Mouse (Mus musculus) hindlimb bud, embryonic 11.5 days (tissue): ENCODE measurements at regions not wholly inside any gene's neighbourhood (a gene's known extent, or its start where the extent isn't known, plus 50 kb on each side); places are given as distances from the start of the nearest gene placed in this dataset.

Experiments used
- DNase-seq: peaks from one replicate; pipeline ENCODE4 v3.0.0-alpha.2; 2012; ENCODE audit warnings: low read depth, low spot score; ENCODE audit errors: extremely low spot score

GRCm38 (mm10) chr19:21150241-21150640 lies 121.8 kb upstream of the Zfand5 start:
- no peak for DNase-seq

DNA sequence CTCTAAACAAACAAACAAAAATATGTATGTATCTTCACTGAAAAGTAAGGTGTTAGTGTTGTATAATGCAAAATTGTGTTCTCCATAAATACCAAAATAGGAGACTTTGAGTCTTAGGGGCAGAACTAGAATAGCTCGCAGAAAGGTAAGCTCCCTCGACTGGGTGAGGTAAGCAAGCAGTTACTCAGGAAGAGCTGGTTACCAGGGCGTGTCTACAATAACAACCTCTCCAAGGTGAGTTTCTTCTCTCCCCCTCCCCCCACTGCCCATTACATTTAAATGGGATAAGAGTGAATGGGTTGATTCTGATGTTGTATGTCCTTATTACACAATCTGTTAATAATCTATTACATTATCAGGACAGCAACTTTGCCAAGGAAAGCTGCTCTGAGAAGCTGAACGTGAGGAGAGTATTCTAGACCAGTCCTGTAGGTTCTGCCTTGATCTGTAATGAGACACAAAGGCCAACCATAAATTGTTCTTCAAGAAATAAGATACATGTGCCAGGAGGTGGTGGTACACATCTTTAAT lies 125.2 kb upstream of the Zfand5 start:
- no peak for DNase-seq

GRCm38 (mm10) chr19:21144659-21145283 lies 127.3 kb upstream of the Zfand5 start:
- DNase-seq: peak; percentile 56

DNA sequence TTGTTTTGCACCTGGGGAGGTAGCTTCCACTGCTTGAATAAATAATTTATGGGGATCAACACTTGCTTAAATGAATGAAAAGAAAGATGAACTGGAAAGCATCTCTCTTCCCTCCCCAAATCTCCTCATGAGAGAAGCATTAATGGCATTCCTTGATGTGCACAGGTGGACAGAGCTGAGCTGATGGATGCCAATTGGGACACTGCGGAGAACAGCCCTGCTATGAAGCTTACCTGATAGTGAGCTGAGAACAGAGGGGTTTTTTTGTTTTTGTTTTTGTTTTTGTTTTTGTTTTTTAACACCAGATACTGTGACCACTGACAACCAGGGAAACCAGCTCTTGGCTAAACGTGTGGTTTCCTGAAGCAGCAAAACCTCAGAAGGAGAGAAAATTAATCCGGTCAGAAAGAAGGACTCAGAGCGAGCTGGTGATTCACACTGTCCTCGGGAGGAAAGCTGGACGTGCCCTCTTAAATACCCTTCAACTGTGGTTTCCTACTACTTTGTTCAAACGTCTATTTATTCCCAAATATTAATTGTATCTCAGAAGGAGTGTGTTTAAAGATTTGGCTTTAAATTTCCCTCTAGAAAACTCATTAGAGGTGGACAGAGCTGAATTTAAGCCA lies 128.0 kb upstream of the Zfand5 start:
- DNase-seq: no peak

DNA sequence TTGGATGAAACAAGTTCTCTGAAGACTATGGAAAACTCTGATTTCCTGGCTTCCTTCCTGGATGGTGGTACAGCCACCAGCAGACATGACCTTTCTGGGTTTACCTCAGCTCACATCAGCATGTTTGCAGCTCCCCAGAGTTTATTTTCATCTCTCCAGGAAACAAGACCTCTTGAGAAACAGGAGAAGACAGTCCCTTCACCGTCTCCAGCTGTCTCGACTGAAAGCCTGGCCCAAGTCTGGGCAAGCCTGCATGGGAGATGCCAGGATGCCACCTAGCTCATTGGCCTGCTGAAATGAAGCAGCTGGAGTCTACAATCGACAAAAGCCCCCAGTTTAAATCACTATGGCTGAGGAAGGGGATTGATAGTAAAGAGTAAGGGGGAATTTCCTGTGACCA lies 131.6 kb upstream of the Zfand5 start:
- DNase-seq: no peak

DNA sequence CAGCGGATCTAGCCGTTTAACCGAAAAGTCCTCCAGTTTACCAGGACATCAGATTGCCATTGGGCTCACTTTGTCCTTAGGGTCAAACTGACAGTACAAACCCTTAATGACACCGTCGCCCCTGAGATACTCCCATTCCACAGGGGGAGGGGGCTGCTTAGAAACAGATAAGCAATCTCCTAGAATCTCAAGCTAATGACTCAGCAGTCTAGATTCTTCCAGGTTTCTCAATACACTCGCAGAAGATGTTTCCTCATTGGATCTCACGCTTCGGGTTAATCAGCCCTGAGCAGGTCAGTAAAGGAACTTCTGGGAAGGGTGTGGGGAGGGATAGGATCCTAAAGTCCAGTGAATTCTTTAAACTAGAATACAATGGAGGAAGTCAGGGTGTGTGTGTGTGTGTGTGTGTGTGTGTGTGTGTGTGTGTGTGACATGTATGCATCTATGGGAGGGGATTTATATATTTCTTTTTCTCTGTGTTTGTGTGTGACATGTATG lies 133.0 kb upstream of the Zfand5 start:
- no peak for DNase-seq

- no peak for DNase-seq
Observed at GRCm38 (mm10) chr19:21136756-21137155, 135.3 kb upstream of the Zfand5 start.

- DNase-seq: no peak
Observed at GRCm38 (mm10) chr19:21135998-21136380, 136.1 kb upstream of the Zfand5 start.

DNA sequence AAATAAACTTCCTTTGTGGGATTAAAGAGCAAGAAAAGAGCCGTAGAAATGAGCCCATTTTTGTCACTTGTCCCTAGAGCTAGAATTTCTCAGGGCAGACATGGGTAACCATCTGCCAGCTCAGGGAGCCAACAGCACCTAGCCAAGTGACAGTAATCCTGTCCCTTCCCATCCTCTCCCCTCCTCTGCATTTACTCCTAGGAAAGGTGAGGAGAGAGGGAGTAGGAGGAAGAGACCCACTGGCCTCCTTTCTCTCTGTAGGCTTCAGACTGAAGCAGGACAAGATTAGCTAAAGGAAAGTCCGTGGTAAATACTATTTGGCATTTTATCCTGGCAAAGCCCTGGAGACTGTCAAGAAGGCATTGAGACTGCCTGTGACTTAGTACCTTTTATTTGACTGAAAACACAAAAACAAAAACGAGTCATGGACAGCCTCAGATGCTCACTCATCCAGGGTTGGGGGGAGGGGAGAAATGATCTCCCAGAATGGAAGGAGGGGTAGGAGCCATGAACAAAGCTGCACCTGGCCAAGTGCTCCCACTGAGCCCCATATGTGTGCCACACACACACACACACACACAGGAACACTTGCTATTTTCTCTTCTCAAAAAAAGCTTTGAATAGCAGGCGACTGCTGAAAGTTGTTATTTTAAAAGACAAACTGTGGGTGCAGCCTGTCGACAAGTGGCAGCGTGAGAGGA lies 136.6 kb upstream of the Zfand5 start:
- no peak for DNase-seq

DNA sequence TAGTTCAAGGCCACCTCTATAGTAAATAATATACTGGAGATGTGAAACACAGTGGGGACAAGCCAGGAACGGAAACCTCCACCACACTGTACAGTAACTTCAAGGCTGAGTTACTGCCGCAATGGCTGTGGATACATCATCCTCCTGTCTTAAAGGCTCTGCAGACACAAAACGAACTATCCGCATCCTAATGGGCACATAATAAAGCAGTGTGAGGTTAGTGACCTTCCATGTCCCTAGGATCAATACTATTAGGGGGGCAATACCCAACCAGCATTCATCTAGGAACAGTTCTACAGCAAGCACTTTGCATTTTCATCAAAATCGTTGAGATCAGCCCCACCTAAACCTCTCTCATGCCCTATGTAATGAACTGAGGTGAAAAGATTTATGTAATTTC lies 142.4 kb upstream of the Zfand5 start:
- DNase-seq: no peak

DNA sequence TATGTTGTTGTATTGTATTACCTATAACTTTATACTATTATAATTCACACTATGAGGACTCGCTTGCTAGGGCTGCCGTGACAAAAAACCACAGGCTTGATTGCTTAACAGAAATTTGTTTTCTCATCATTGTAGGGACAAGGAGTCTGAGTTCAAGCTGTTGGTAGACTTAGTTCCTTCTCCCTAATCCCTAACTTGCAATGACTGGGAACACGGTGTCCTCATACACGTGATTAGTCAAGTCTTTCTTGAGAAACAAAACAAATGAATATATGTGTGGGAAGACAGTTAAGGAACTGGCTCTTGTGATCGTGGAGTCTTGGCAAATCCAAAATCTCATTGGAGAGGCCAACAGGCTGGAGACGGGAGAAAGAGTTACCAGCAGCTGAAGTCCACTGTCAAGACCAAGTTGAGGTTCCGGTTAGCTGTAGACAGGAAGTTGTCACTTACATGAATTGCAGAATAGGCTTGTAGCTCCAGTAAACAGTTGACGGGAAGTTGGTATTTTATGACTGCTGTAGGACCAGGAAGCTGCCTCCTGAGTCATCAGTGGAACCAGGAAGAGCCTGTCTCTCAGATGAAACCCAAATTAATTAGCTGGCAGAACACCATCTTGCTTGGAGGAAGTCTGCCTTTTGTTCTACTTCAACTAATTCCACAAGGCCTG lies 144.9 kb upstream of the Zfand5 start:
- no peak for DNase-seq

GRCm38 (mm10) chr19:21126670-21127069 lies 145.4 kb upstream of the Zfand5 start:
- no peak for DNase-seq

DNA sequence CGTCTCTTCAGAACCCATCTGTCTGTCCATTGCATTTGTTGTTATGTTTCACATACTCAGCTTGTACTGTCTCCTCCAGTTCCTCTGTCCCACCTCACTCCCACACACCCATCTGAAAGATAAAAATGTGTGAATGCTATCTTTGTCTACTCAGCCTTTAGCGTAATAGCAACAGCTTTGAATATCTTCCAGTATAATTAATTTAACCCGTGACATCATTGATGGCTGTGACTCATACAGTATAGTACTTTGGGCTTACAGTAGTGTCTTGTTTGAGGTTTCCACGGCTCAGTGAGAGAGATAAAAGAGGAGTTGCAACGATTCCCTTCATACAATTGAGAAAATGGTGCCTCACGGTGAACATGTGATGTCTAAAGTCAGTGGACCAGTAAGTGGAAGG lies 152.6 kb upstream of the Zfand5 start:
- no peak for DNase-seq

GRCm38 (mm10) chr19:21118782-21119181 lies 153.3 kb upstream of the Zfand5 start:
- no peak for DNase-seq

DNA sequence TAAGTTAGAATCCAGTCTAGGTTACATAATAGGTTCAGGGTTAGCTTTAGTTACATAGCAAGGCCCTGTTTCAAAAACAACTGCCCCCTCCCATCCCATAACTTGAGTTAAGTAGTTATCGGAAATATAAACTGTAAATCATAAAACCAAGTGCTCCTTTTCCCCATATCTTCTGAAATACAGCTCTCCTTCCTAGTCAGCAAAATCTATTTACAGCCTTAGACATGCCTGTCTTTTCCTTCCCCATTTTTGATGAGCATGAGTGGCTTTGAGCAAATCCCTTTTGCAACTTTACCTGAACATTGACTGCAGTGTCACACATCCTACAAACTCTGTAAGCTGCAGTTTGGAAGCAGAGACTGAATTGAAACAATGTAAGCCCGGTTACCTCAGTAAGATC lies 156.4 kb upstream of the Zfand5 start:
- no peak for DNase-seq

- no peak for DNase-seq
Observed at GRCm38 (mm10) chr19:21111836-21112235, 157.8 kb upstream of the Tmc1 start.

- no peak for DNase-seq
Observed at GRCm38 (mm10) chr19:21108311-21108710, 154.3 kb upstream of the Tmc1 start.

GRCm38 (mm10) chr19:21107741-21108140 lies 153.7 kb upstream of the Tmc1 start:
- no peak for DNase-seq

DNA sequence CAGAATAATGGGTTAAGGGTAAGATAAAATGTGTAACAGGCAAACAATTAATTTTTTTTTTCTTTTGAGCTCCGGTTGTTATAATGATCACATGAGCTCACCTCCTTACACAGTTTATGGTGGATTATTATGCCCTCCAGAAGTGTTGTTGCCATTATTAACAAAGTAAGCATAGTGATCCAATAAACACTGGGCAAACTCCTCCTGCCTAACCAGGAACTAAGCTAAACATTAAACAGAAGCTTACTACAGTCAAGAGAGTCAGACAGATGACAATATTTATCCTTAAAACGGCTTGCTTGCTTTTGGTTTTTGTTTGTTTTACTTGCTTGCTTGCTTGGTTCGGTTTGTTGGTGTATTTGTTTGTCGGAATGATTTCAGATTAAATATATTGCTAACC lies 153.3 kb upstream of the Tmc1 start:
- DNase-seq: no peak

- no peak for DNase-seq
Observed at GRCm38 (mm10) chr19:21106766-21107165, 152.8 kb upstream of the Tmc1 start.

DNA sequence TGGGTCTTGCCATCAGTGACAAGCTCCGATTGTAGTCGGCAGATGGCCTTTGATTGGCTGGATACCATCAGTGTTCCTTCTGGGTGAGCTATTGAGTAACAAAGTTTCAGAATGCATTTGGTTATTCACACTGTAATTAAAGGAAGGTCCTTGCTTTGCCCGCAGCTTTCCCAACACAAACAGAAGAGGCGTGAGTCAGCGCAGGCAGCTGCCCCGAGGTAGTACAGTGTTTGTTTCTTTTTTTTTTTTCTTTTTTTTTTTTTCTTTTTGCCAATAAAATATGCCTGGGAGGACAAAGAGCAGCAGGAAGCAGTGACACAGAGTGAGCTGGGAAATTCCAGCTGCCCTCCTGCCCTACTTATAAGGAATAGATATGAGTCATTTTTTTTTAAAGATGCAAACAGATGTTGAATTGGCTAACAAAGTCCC lies 152.3 kb upstream of the Tmc1 start:
- no peak for DNase-seq
